Mouse (Mus musculus) liver, adult 2 months (tissue): Measurements from ENCODE around the gene Ocln.

Experiments
- CTCF ChIP-seq: fragments of 200-500 bp; IDR thresholded peaks from 2 replicates; pipeline ENCODE4 v1.5.1; 2011; ENCODE audit warnings: low read depth, low read length, control low read depth
- POLR2A ChIP-seq: fragments of 200-500 bp; IDR thresholded peaks from 2 replicates; pipeline ENCODE4 v1.6.1; 2011; ENCODE audit warnings: low read length, control low read depth; ENCODE audit not compliant: insufficient read depth; ENCODE audit errors: extremely low read depth

DNA sequence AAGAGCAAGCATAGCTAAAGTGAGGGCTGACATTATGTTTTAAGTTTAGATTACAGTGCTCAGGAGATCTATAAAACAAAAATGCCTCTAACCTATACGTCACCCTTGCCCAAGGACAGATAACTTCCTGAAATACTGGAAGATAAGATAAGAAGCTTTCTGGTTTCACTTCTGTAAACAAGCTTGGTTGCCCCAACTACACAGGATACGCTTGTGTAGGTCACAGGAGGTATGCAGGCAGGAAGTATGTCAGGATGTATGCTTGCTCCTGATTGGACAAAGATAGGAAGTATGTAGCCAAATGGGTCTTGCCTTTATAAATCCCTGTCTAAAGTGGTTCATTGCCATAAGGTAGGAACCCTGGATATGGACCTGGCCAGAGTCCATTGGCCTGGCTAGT, 23.4 kb upstream of the Ocln start:
- TF ChIP-seq CTCF, result no peak
- no peak for TF ChIP-seq POLR2A
